Mouse (Mus musculus): Measurements from ENCODE around the gene Hydin.

GRCm38 (mm10) chr8:110321446-110321845, 54.7 kb downstream of the Hydin start:
- TF ChIP-seq CTCF (IDR thresholded peaks at IDR 0.05; ENCODE audit: borderline replicate concordance, insufficient read depth, low read length) (no peak), POLR2A (IDR thresholded peaks at IDR 0.05; ENCODE audit: low read depth, low read length) (no peak)

All from embryonic fibroblast, embryonic 13.5 days (primary cell).